Mouse (Mus musculus) lung, embryonic 16.5 days (tissue): ENCODE data around the gene Hoxb4. TPM values are rescaled to one million over a fixed set of nuclear protein-coding genes. Genes with fewer than 3 reads are reported as not detected.

Experiments used
- ATAC-seq: fragments of 200-750 bp; cut with Nextera tagmentation; 2 replicates; pipeline ENCODE4 v1.8.0; 2017; ENCODE audit warnings: low read depth, mild to moderate bottlenecking, moderate library complexity
- H3K27ac ChIP-seq: fragments of 300-500 bp; sonication (generic); 2 replicates; pipeline ENCODE4 v1.5.1; 2014; ENCODE audit warnings: mild to moderate bottlenecking, control low read depth, low read length
- H3K27me3 ChIP-seq: fragments of 300-500 bp; sonication (generic); 2 replicates; pipeline ENCODE4 v1.6.1; 2014; ENCODE audit warnings: low read depth, low read length, mixed read lengths; ENCODE audit not compliant: control insufficient read depth, insufficient read depth
- H3K36me3 ChIP-seq: fragments of 300-500 bp; sonication (generic); 2 replicates; pipeline ENCODE4 v1.6.1; 2014; ENCODE audit warnings: low read length; ENCODE audit not compliant: control insufficient read depth, insufficient read depth
- H3K4me1 ChIP-seq: fragments of 300-500 bp; sonication (generic); replicated peaks from 2 replicates; pipeline ENCODE4 v1.6.1; 2014; ENCODE audit warnings: low read length, mixed read lengths; ENCODE audit not compliant: control insufficient read depth, insufficient read depth
- H3K4me2 ChIP-seq: fragments of 300-500 bp; sonication (generic); 2 replicates; pipeline ENCODE4 v1.6.1; 2014; ENCODE audit warnings: low read depth, low read length, control low read depth
- H3K4me3 ChIP-seq: fragments of 300-500 bp; sonication (generic); 2 replicates; pipeline ENCODE4 v1.5.1; 2014; ENCODE audit warnings: mild to moderate bottlenecking, low read length, control low read depth
- H3K9ac ChIP-seq: fragments of 300-500 bp; sonication (generic); 2 replicates; pipeline ENCODE4 v1.6.1; 2014; ENCODE audit warnings: low read length, control low read depth
- H3K9me3 ChIP-seq: fragments of 300-500 bp; sonication (generic); 2 replicates; pipeline ENCODE4 v1.6.1; 2016; ENCODE audit warnings: low read length; ENCODE audit not compliant: control insufficient read depth
- WGBS: fragments of 180-500 bp; shearing (Covaris S2); extraction: QIAGEN DNeasy Blood & Tissue Kit; methylation state at CpG from one replicate; pipeline ENCODE4 v1.1.7; 2014; 5-methylcytosine and 5-hydroxymethylcytosine counted together
- polyA plus RNA-seq: library from polyadenylated mRNA; unstranded; fragments of >200 nt; fragmentation: Nextera tagmentation; extraction: Ambion mirVana; gene quantifications from 2 replicates; pipeline ENCODE4 v1.2.1, GENCODE M21; 2015

The Hoxb4 gene
- polyA plus RNA-seq, 1 experiment from 2014 or later, result 3.4 TPM

DNA sequence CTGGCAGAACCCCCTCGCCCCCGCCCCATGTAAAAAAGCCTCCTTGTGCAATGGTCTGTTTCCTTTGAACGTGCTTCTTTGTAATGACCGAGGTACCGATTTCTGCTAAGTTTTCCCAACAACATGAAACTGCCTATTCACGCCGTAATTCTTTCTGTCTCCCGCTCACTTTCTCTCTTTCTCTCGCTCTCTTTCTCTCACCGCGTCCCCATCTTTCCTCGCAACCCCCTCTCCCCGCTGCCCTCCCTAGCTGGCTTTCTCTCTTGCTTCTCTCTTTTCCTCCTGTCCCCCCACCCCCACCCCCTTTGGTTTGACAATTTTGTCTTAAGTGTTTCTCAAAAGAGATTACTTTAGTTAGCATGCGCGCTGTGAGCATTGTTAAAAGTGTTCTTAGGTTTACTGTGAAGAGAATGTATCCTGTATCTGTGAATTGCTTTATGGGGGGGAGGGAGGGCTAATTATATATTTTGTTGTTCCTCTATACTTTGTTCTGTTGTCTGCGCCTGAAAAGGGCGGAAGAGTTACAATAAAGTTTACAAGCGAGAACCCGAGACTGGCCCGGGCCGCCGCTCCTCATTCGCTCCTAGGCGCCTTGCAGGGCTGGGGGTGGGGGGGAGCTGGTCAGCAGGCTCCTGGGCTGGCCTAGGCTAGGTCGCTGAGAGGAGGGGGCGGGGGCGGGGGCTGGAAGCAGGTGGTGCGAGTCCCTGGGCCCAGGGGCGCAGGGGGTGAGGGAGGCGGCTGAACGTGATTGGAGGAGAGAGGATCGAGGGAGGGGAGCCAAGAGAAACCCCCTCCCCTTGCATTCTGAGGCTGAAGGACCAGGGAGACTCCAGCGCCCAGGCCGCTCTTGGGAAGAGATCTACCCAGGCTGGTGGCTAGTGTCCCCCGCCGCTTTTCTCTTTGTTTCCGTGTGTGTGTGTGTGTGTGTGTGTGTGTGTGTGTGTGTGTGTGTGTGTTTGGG is 33.0 kb upstream of the Hoxb4 start:
- H3K27me3 ChIP-seq, result peaks cover 69% of the 10 kb centered on the region
- 1% methylated on average over 37 of the region's 37 CpGs for WGBS
- peak overlapping the region; percentile 76 for H3K4me2 ChIP-seq
- H3K36me3 ChIP-seq, result no peaks in the 10 kb centered on the region
- H3K4me3 ChIP-seq, result peak overlapping the region; percentile 51
- H3K9ac ChIP-seq, result peak overlapping the region; percentile 67
- H3K27ac ChIP-seq, result peak overlapping the region; percentile 82
- no peaks in the 10 kb centered on the region for H3K9me3 ChIP-seq
- peaks cover 4% of the 10 kb centered on the region; the same call in 1 of the 2 replicates for H3K4me1 ChIP-seq
- ATAC-seq, result peak; percentile 56

DNA sequence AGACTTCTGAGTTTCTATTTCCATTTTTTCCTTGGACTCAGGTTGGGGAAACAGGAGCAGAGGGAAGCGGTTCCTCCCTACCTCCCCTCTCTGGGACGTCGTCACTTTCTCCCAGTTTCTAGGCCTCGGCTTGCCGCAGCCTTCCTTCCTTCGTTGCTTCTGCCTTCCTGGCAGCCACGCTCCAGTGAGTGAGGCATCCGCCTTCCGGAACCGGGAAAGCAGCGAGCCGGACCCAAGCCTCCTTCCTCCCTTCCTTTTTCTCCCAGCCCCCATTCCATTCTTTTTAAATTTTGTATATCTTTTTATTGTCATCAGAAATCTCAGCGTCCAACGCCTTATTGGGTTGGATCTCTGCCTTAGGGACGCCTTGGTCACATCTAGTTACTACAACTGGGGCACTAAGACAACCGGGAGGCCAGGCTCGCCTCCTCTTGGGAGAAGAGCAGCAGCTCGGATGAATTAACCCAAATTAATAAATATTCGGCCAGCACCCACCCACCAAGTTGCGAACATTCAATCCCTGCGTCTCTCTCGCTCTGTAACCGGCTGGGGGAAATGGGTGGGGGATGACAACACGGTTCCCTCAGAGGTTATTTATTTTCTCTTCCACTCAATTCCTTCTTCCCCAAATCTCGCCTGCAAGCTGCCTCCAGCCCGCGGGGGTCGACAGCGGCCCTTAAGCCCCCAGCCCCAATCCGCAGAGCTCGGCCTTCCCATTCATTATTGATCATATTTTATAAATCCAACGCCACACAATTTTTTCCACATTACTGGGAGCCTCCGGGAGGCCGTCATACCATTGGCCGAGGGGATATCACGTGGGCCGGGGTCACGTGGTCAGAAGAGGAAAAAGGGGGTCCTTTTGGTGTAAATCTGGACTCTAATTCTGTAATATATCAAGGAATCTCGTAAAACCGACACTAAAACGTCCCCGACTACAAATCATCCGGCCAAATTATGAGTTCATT is 32.0 kb upstream of the Hoxb4 start, which contains the start of gene Hoxb7:
TSS of gene Hoxb7 (plus strand) at position 853 of the 968 bp plus-strand sequence.
- WGBS, result 2% methylated on average over 43 of the region's 43 CpGs
- Histone ChIP-seq H3K4me2 (peak within 1 kb of the TSS; percentile 76), H3K9me3 (no peaks in the 10 kb centered on the region), H3K36me3 (no peaks in the 10 kb centered on the region), H3K4me1 (peaks cover 4% of the 10 kb centered on the region; the same call in 1 of the 2 replicates), H3K27ac (peak within 1 kb of the TSS; percentile 82), H3K27me3 (peaks cover 65% of the 10 kb centered on the region), H3K4me3 (peak within 1 kb of the TSS; percentile 51), H3K9ac (peak within 1 kb of the TSS; percentile 67)
- ATAC-seq, result peak; percentile 45; the same call in 1 of the 2 replicates

DNA sequence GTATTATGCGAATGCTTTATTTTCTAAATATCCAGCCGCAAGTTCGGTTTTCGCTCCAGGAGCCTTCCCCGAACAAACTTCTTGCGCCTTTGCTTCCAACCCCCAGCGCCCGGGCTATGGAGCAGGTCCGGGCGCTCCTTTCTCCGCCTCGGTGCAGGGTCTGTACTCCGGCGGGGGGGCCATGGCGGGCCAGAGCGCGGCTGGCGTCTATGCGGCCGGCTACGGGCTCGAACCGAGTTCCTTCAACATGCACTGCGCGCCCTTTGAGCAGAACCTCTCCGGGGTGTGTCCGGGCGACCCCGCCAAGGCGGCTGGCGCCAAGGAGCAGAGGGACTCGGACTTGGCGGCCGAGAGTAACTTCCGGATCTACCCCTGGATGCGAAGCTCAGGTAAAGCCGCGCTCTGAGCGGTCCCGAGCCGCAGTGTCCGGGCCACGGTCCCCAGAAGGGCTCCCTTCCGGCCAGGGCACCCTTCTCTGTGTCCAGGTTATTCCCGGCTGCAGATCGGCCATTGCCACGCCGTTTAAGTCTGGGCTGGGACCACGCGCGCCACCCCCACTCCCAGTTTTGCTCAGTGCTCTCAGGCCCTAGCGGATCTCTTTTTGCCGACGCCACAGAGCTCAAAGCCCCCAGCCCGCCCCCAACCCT is 31.2 kb upstream of the Hoxb4 start:
- Histone ChIP-seq H3K4me1 (peaks cover 4% of the 10 kb centered on the region; the same call in 1 of the 2 replicates), H3K4me3 (peak overlapping the region; percentile 51), H3K27ac (no peak overlapping the region), H3K4me2 (peak overlapping the region; percentile 76), H3K9me3 (no peaks in the 10 kb centered on the region), H3K9ac (peak overlapping the region; percentile 61), H3K27me3 (peaks cover 65% of the 10 kb centered on the region), H3K36me3 (no peaks in the 10 kb centered on the region)
- ATAC-seq, result no peak
- under 1% methylated on average over 55 of the region's 55 CpGs for WGBS

DNA sequence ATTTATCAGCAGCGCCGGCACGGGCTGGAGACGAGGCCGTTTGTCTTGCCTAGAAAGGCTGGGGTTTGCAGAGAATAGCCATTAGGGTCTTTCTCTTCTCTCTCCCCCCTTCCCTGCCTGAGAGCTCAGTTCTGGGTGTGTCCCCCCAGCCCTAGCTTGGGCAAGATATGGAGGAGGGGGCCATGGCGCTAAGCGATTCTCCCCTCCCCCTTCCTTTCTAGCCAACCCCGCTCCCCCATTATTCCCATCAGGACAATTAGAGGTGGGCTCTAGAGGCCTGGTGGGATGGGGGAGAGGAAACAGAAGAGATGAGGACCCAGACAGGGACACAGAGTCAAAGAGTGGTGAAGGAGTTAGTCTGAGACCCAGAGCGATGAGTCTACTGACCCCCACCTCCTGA is 30.7 kb upstream of the Hoxb4 start:
- Histone ChIP-seq H3K4me1 (peaks cover 4% of the 10 kb centered on the region; the same call in 1 of the 2 replicates), H3K9me3 (no peaks in the 10 kb centered on the region), H3K4me2 (peak overlapping the region; percentile 76), H3K27me3 (peaks cover 66% of the 10 kb centered on the region), H3K4me3 (peak overlapping the region; percentile 51), H3K9ac (peak overlapping the region; percentile 61), H3K27ac (no peak overlapping the region), H3K36me3 (no peaks in the 10 kb centered on the region)
- ATAC-seq, result no peak
- WGBS, result 6% methylated on average over 9 of the region's 9 CpGs

DNA sequence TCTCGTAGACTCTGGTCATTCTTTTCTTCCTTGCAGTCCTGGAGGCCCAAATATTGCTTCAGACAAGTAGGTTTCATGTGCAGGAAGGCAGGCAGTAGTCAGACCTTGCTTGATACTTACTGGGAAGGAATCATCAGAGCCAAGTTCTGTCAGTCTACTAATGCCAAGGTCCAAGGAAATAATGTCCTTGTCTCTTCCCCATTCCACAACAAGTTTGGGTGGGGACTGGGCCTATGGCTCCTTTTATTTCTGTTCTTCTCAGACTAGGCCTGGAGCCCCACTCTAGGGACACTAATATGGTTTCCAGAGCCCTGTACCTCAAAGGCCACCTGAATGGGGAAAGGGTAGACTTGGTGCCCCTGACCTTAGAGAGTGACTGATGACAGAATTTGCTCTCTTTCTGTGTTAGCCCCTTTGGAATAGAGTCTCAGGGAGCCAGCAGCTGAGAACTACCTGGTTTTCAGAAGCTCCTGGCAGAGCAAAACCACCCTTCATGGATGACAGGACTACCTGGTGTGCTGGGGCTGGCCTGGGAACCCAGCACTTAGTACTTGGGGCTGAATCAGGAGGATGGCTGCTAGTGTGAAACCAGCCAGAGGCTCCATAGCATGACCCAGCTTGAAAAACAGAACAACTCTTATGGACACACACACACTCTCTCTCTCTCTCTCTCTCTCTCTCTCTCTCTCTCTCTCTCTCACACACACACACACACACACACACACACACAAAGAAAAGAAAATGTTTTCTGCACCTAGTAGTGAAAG is 29.4 kb upstream of the Hoxb4 start:
- Histone ChIP-seq H3K27me3 (peaks cover 69% of the 10 kb centered on the region), H3K4me3 (no peak overlapping the region), H3K9me3 (no peaks in the 10 kb centered on the region), H3K36me3 (no peaks in the 10 kb centered on the region), H3K4me2 (no peak overlapping the region), H3K4me1 (no peaks in the 10 kb centered on the region), H3K27ac (no peak overlapping the region), H3K9ac (no peak overlapping the region)
- no peak for ATAC-seq
- WGBS, result 53% methylated on average over 1 of the region's 1 CpGs

DNA sequence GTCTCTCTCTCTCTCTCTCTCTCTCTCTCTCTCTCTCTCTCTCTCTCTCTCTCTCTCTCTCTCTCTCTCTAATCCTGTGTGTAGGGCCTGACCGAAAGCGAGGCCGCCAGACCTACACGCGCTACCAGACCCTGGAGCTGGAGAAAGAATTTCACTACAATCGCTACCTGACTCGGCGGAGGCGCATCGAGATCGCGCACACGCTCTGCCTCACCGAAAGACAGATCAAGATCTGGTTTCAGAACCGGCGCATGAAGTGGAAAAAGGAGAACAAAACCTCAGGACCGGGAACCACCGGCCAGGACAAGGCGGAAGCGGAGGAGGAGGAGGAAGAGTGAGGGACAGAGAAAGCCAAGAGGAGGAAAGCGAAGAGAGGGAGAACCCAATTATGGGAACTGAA is 28.8 kb upstream of the Hoxb4 start:
- ATAC-seq, result no peak
- peaks cover 75% of the 10 kb centered on the region for H3K27me3 ChIP-seq
- no peak overlapping the region for H3K9ac ChIP-seq
- no peak overlapping the region for H3K4me3 ChIP-seq
- no peaks in the 10 kb centered on the region for H3K36me3 ChIP-seq
- WGBS, result 44% methylated on average over 21 of the region's 21 CpGs
- H3K4me1 ChIP-seq, result no peaks in the 10 kb centered on the region
- H3K27ac ChIP-seq, result no peak overlapping the region
- no peaks in the 10 kb centered on the region for H3K9me3 ChIP-seq
- no peak overlapping the region for H3K4me2 ChIP-seq

DNA sequence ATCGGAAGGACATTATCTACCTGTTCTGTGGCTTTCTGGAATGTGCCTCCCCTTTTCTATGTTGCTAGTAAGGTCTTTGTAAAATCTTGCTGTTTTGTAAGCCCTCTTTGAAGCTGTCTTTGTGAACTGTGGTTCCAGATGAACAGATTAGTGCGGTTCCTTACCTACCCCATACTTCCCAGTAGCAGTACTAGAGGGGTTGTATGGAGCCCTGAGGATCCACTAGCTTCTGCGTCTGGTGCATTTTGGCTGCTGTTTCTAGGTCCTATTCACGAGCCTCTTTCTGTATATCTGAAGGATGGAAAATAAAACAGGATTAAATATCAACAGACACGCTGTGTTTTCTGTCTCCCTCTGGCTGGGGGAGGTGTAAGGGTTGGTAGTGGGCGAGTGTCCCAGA is 28.2 kb upstream of the Hoxb4 start:
- no peak overlapping the region for H3K9ac ChIP-seq
- peaks cover 78% of the 10 kb centered on the region for H3K27me3 ChIP-seq
- no peak overlapping the region for H3K27ac ChIP-seq
- no peaks in the 10 kb centered on the region for H3K9me3 ChIP-seq
- no peak overlapping the region for H3K4me2 ChIP-seq
- H3K4me1 ChIP-seq, result no peaks in the 10 kb centered on the region
- no peaks in the 10 kb centered on the region for H3K36me3 ChIP-seq
- no peak for ATAC-seq
- no peak overlapping the region for H3K4me3 ChIP-seq
- 29% methylated on average over 6 of the region's 6 CpGs for whole genome bisulfite sequencing

DNA sequence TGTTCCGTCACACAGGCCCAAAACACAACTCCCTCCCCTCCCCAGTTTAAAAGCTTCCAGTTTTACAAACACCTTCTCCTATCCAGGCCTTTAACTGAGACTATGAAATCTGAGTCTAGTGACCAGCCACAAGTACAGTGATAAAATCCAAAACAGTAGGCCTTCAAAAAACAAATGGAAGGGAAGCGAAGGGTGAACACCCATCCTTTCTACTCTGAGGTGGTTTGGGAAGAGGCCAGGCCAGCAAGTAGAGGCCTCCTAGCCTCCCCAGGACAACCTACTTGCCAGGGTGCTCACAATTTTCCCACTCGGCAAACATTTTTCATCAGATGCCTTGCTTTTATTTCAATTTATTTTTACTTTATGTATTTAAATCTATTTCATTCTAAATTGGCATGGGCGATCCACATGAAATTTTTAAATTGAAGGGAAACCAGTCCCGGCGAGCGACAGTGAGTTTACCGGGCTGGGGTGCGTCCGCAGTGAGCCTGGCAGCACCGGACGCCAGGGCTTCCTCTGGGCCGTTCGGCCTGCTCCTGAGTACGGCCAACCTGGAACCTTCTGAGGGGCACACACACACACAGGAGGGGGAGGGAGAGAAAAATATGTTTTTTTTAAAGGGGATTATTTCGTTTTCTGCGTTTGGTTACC is 27.2 kb upstream of the Hoxb4 start:
- WGBS, result 41% methylated on average over 17 of the region's 17 CpGs
- H3K9me3 ChIP-seq, result no peaks in the 10 kb centered on the region
- no peak overlapping the region for H3K27ac ChIP-seq
- no peak overlapping the region for H3K9ac ChIP-seq
- H3K27me3 ChIP-seq, result peaks cover 82% of the 10 kb centered on the region
- no peaks in the 10 kb centered on the region for H3K36me3 ChIP-seq
- ATAC-seq, result no peak
- peaks cover 3% of the 10 kb centered on the region; the same call in 1 of the 2 replicates for H3K4me1 ChIP-seq
- H3K4me3 ChIP-seq, result no peak overlapping the region
- no peak overlapping the region for H3K4me2 ChIP-seq
